Mouse (Mus musculus) CH12.LX (cell line): ENCODE measurements at regions not wholly inside any gene's neighbourhood (a gene's known extent, or its start where the extent isn't known, plus 50 kb on each side); places are given as distances from the start of the nearest gene placed in this dataset.

ENCODE experiments used
- DNase-seq: peaks from one replicate; pipeline ENCODE4 v3.0.0-alpha.2; 2013; ENCODE audit errors: extremely low read depth
- H3K27ac ChIP-seq: 2 replicates; pipeline ENCODE4 v1.5.1; 2012; ENCODE audit warnings: low read depth, mild to moderate bottlenecking, control low read depth, moderate library complexity; ENCODE audit not compliant: insufficient read depth
- H3K27me3 ChIP-seq: replicated peaks from 2 replicates; pipeline ENCODE3; 2012; ENCODE audit warnings: inconsistent platforms
- H3K36me3 ChIP-seq, 2 experiments: replicated peaks in 1 of 2; 2 replicates each; pipeline versions ENCODE3 to v1.6.1; 2012; ENCODE audit warnings: inconsistent platforms in 1 of 2, low read length in 1 of 2, mild to moderate bottlenecking in 1 of 2, mixed read lengths in 1 of 2, moderate library complexity in 1 of 2; ENCODE audit not compliant: control insufficient read depth in 1 of 2, insufficient read depth in 1 of 2
- H3K4me1 ChIP-seq, 2 experiments: 2 replicates each; pipeline ENCODE4 v1.6.1; 2012; ENCODE audit warnings: inconsistent platforms in 1 of 2, moderate library complexity in 1 of 2; ENCODE audit not compliant: insufficient read depth in 2 of 2, control insufficient read depth in 1 of 2
- H3K4me2 ChIP-seq: 2 replicates; pipeline ENCODE4 v1.6.1; 2012; ENCODE audit warnings: low read depth, mild to moderate bottlenecking, control low read depth; ENCODE audit not compliant: poor library complexity, insufficient read depth, severe bottlenecking
- H3K4me3 ChIP-seq, 3 experiments: fragments of 150-350 bp in 1 of 3; sonication (generic) in 1 of 3; replicated peaks in 1 of 3; 2 replicates each; pipeline versions ENCODE3 to v1.5.1; 2011 to 2012; ENCODE audit warnings: low read depth in 2 of 3, low read length in 2 of 3, mild to moderate bottlenecking in 2 of 3, moderate library complexity in 2 of 3, control low read depth in 1 of 3, improper control_type of control experiment in 1 of 3, inconsistent platforms in 1 of 3, mixed read lengths in 1 of 3; ENCODE audit not compliant: poor library complexity in 1 of 3
- H3K79me2 ChIP-seq: replicated peaks from 2 replicates; pipeline ENCODE4 v1.6.1; 2012; ENCODE audit warnings: mild to moderate bottlenecking, moderate library complexity; ENCODE audit not compliant: control insufficient read depth, poor library complexity, insufficient read depth, severe bottlenecking; ENCODE audit errors: extremely low read depth
- H3K9ac ChIP-seq: 2 replicates; pipeline ENCODE4 v1.6.1; 2012; ENCODE audit warnings: low read depth, mild to moderate bottlenecking, control low read depth, moderate library complexity; ENCODE audit not compliant: insufficient read depth
- H3K9me3 ChIP-seq: replicated peaks from 2 replicates; pipeline ENCODE3; 2012; ENCODE audit warnings: low read length, inconsistent platforms, mixed read lengths
- CHD2 ChIP-seq: IDR thresholded peaks from 2 replicates; pipeline ENCODE4 v1.6.1; 2011; ENCODE audit warnings: low read length, improper control_type of control experiment
- EP300 ChIP-seq: IDR thresholded peaks from 2 replicates; pipeline ENCODE4 v1.6.1; 2011; ENCODE audit warnings: low read length, improper control_type of control experiment
- ETS1 ChIP-seq: conservative IDR thresholded peaks from 2 replicates; pipeline ENCODE4 v1.6.1; 2012; ENCODE audit warnings: low read depth, mild to moderate bottlenecking, inconsistent platforms, low read length, improper control_type of control experiment, moderate library complexity
- GABPA ChIP-seq: IDR thresholded peaks from 2 replicates; pipeline ENCODE4 v1.6.1; 2012; ENCODE audit warnings: low read depth, low read length, improper control_type of control experiment, inconsistent platforms; ENCODE audit not compliant: insufficient replicate concordance
- JUN ChIP-seq: IDR thresholded peaks from 2 replicates; pipeline ENCODE4 v1.6.1; 2011; ENCODE audit warnings: low read depth, mild to moderate bottlenecking, low read length, improper control_type of control experiment, moderate library complexity; ENCODE audit not compliant: insufficient read depth
- KAT2A ChIP-seq: IDR thresholded peaks from 2 replicates; pipeline ENCODE4 v1.6.1; 2012; ENCODE audit warnings: low read length, improper control_type of control experiment, inconsistent platforms; ENCODE audit not compliant: insufficient replicate concordance
- MAX ChIP-seq: IDR thresholded peaks from 2 replicates; pipeline ENCODE4 v1.6.1; 2011; ENCODE audit warnings: low read length, improper control_type of control experiment
- MAZ ChIP-seq: IDR thresholded peaks from 2 replicates; pipeline ENCODE4 v1.6.1; 2012; ENCODE audit warnings: low read depth, mild to moderate bottlenecking, inconsistent platforms, low read length, improper control_type of control experiment, moderate library complexity
- NRF1 ChIP-seq: IDR thresholded peaks from 2 replicates; pipeline ENCODE4 v1.6.1; 2014; ENCODE audit warnings: low read depth, mild to moderate bottlenecking, inconsistent platforms, low read length, improper control_type of control experiment, moderate library complexity
- POLR2AphosphoS2 ChIP-seq: IDR thresholded peaks from 2 replicates; pipeline ENCODE4 v1.6.1; 2011; ENCODE audit warnings: low read depth, low read length, improper control_type of control experiment
- RCOR1 ChIP-seq: conservative IDR thresholded peaks from 2 replicates; pipeline ENCODE4 v1.6.1; 2012; ENCODE audit warnings: low read depth, mild to moderate bottlenecking, inconsistent platforms, low read length, improper control_type of control experiment
- SIN3A ChIP-seq: IDR thresholded peaks from 2 replicates; pipeline ENCODE4 v1.6.1; 2012; ENCODE audit warnings: low read length, improper control_type of control experiment, inconsistent platforms
- TBP ChIP-seq: conservative IDR thresholded peaks from 2 replicates; pipeline ENCODE4 v1.6.1; 2011; ENCODE audit warnings: low read depth, low read length, improper control_type of control experiment
- TCF12 ChIP-seq: IDR thresholded peaks from 2 replicates; pipeline ENCODE4 v1.6.1; 2014; ENCODE audit warnings: low read depth, mild to moderate bottlenecking, inconsistent platforms, low read length, improper control_type of control experiment
- UBTF ChIP-seq: IDR thresholded peaks from 2 replicates; pipeline ENCODE4 v1.6.1; 2012; ENCODE audit warnings: low read depth, mild to moderate bottlenecking, inconsistent platforms, low read length, improper control_type of control experiment, moderate library complexity
- ZMIZ1 ChIP-seq: IDR thresholded peaks from 2 replicates; pipeline ENCODE4 v1.6.1; 2012; ENCODE audit warnings: low read depth, mild to moderate bottlenecking, inconsistent platforms, low read length, improper control_type of control experiment
- dilution Hi-C: fragments of 300-500 bp; cut with MboI; formaldehyde crosslinking; loops from 2 replicates; pipeline ENCODE4 v1.14.3; 2020; ENCODE audit warnings: low sequenced_read_pairs; ENCODE audit not compliant: extremely low pct_unique_long_range_greater_than_20kb, extremely low pct_ligation_motif_present
- in situ Hi-C: fragments of 300-500 bp; cut with MboI; formaldehyde crosslinking; loops from 3 replicates; pipeline ENCODE4 v1.14.3; 2019; ENCODE audit warnings: low sequenced_read_pairs, low pct_ligation_motif_present, low pct_unique_long_range_greater_than_20kb, mixed read lengths

GRCm38 (mm10) chr15:59169831-59170230 lies 280.7 kb downstream of the Gm49356 start:
- DNase-seq: no peak
- Histone ChIP-seq H3K79me2 (no peaks in the 10 kb centered on the region), H3K36me3 (no peaks in the 10 kb centered on the region), H3K4me3 (no peak overlapping the region), H3K9me3 (peaks cover 4% of the 10 kb centered on the region), H3K27me3 (no peaks in the 10 kb centered on the region), H3K4me2 (no peak overlapping the region), H3K27ac (no peak overlapping the region), H3K9ac (no peak overlapping the region), H3K4me1 (peaks cover 5 to 17% of the 10 kb centered on the region in 2 experiments)
- dilution Hi-C loops: no loop called here
- in situ Hi-C loops: no loop called here
- TF ChIP-seq KAT2A: no peak
- no peak for TF ChIP-seq POLR2AphosphoS2
- no peak for TF ChIP-seq MAX
- TF ChIP-seq RCOR1: no peak
- TF ChIP-seq CHD2: no peak
- no peak for TF ChIP-seq TBP
- no peak for TF ChIP-seq ZMIZ1
- TF ChIP-seq EP300: no peak
- no peak for TF ChIP-seq UBTF
- no peak for TF ChIP-seq GABPA
- TF ChIP-seq NRF1: no peak

- Histone ChIP-seq H3K4me2 (no peak overlapping the region), H3K79me2 (no peaks in the 10 kb centered on the region), H3K4me3 (no peak overlapping the region), H3K36me3 (no peaks in the 10 kb centered on the region), H3K9ac (no peak overlapping the region), H3K27ac (no peak overlapping the region), H3K4me1 (peaks cover 5 to 17% of the 10 kb centered on the region in 2 experiments), H3K27me3 (no peaks in the 10 kb centered on the region), H3K9me3 (peaks cover 4% of the 10 kb centered on the region)
- TF ChIP-seq MAZ (no peak), NRF1 (no peak), TCF12 (no peak), SIN3A (no peak), ETS1 (no peak), JUN (no peak)
- no peak for DNase-seq
- dilution Hi-C loops: no loop called here
- in situ Hi-C loops: no loop called here
Observed at GRCm38 (mm10) chr15:59171120-59171519, 282.0 kb downstream of the Gm49356 start.
